17 mouse cellular contexts compared by ENCODE assay signal in the genomic region with DNA sequence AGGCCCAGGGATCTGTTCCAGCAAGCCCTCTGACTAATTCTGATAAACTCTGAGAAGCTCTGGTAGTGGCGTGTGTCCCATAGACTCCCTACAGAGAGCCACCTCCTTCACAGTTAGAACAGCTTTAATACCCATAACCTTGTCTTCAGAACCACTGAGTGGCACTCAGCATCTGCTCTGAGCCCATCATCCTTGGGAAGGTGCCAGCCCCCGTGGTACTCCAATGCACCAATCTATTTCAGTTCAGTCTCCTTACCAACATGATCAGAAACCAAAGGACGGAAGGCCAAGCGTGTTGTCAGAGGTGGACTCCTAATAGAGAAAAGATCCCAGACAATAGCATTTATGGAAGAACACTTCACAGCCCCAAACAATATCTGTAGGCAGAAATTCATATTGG.
A peak's percentile ranks its signal among the peaks of the same experiment; 100 is the strongest.
DNase-seq lines count a peak whose midpoint lies in the region; ATAC-seq lines count a peak whose summit lies in the region.
"Had no signal": no experiment of that assay in that cellular context is flagged by ENCODE, and none has a peak within 500 bp of the region (broad histone marks: within the 10 kb centered on the region; RNA-seq: fewer than 3 reads in every experiment).

No protein-coding gene starts in this region.

- H3K4me2 ChIP-seq in midbrain, embryonic 13.5 days (replicated peaks): no peak overlapping the region
- H3K4me2 ChIP-seq in midbrain, embryonic 14.5 days (ENCODE audit: low read length): no peak overlapping the region
- H3K4me2 ChIP-seq: heart, embryonic 11.5 days; heart, embryonic 15.5 days; hindbrain, embryonic 13.5 days had no signal

- DNase-seq in cerebellum, adult 9-11 months: peak; percentile 5
- no peak for DNase-seq in cerebellum, adult 8-10 months
- DNase-seq in cerebellum, postnatal 36 days: peak; percentile 5 to 12
- DNase-seq in cerebellum, adult 11 months: no peak
- DNase-seq in midbrain, embryonic 14.5 days: no peak
- DNase-seq in testis, postnatal 10 days (ENCODE audit: low spot score): peak; percentile 44
- DNase-seq in testis, postnatal 14 days (ENCODE audit: low spot score): no peak
- DNase-seq: gastrocnemius, postnatal 14 days; heart, adult 2 months had no signal

- 0 out of 2 replicates have a peak, but pooled peaks cover 3% of the 10 kb centered on the region for H3K4me1 ChIP-seq in midbrain, embryonic 13.5 days (replicated peaks)
- H3K4me1 ChIP-seq in midbrain, embryonic 14.5 days (ENCODE audit: control insufficient read depth, insufficient read depth, low read length): no peaks in the 10 kb centered on the region
- H3K4me1 ChIP-seq: embryonic facial prominence, embryonic 10.5 days; heart, embryonic 15.5 days; hindbrain, embryonic 13.5 days had no signal

- H3K4me3 ChIP-seq in midbrain, embryonic 13.5 days (replicated peaks): no peak overlapping the region
- no peak overlapping the region for H3K4me3 ChIP-seq in midbrain, embryonic 14.5 days (replicated peaks; ENCODE audit: low read depth, low read length)
- H3K4me3 ChIP-seq: embryonic facial prominence, embryonic 10.5 days; heart, adult 2 months; heart, embryonic 15.5 days; hindbrain, embryonic 13.5 days had no signal

- no peak overlapping the region for H3K9ac ChIP-seq in midbrain, embryonic 13.5 days (replicated peaks)
- no peak overlapping the region for H3K9ac ChIP-seq in midbrain, embryonic 14.5 days (replicated peaks; ENCODE audit: low read length)
- H3K9ac ChIP-seq: heart, embryonic 15.5 days; hindbrain, embryonic 13.5 days had no signal

- H3K9me3 ChIP-seq in midbrain, embryonic 13.5 days: no peaks in the 10 kb centered on the region
- H3K9me3 ChIP-seq in midbrain, embryonic 14.5 days (ENCODE audit: control insufficient read depth, low read length): no peaks in the 10 kb centered on the region
- H3K9me3 ChIP-seq: embryonic facial prominence, embryonic 10.5 days; G1E; heart, embryonic 15.5 days; hindbrain, embryonic 13.5 days had no signal

- no peaks in the 10 kb centered on the region for H3K27me3 ChIP-seq in midbrain, embryonic 13.5 days
- H3K27me3 ChIP-seq in midbrain, embryonic 14.5 days (ENCODE audit: control insufficient read depth, insufficient read depth, low read length): no peaks in the 10 kb centered on the region
- H3K27me3 ChIP-seq: heart, embryonic 15.5 days; hindbrain, embryonic 13.5 days had no signal

- no peak overlapping the region for H3K27ac ChIP-seq in midbrain, embryonic 13.5 days
- H3K27ac ChIP-seq in midbrain, embryonic 14.5 days (replicated peaks; ENCODE audit: low read depth, low read length): no peak overlapping the region
- H3K27ac ChIP-seq: embryonic facial prominence, embryonic 10.5 days; heart, adult 2 months; heart, embryonic 15.5 days; hindbrain, embryonic 13.5 days; hindbrain, postnatal 0 days had no signal

- 89% methylated on average over 4 of the region's 4 CpGs for WGBS in midbrain, embryonic 13.5 days
- 86% methylated on average over 4 of the region's 4 CpGs for WGBS in midbrain, embryonic 14.5 days

- peak; percentile 14; the same call in 1 of the 2 replicates for ATAC-seq in midbrain, embryonic 13.5 days
- no peak for ATAC-seq in midbrain, embryonic 14.5 days (ENCODE audit: low FRiP score, low TSS enrichment)
- ATAC-seq: CD4-positive, CD25-positive, alpha-beta regulatory T cell, adult 4 months had no signal

- no peaks in the 10 kb centered on the region for H3K36me3 ChIP-seq in midbrain, embryonic 13.5 days
- H3K36me3 ChIP-seq in midbrain, embryonic 14.5 days (ENCODE audit: control insufficient read depth, insufficient read depth, low read length): no peaks in the 10 kb centered on the region
- H3K36me3 ChIP-seq: embryonic facial prominence, embryonic 10.5 days; G1E; heart, embryonic 15.5 days; hindbrain, embryonic 13.5 days had no signal

Comparison
In these comparisons a context has a peak if more than half of its experiments do, and no peak if none do; other contexts are left out.
1. DNase-seq: peak in cerebellum, adult 9-11 months (single experiment), cerebellum, postnatal 36 days (2 of 2) and testis, postnatal 10 days (single experiment); none in cerebellum, adult 8-10 months (single experiment), cerebellum, adult 11 months (single experiment), midbrain, embryonic 14.5 days (single experiment) and testis, postnatal 14 days (single experiment).